Mouse (Mus musculus) midbrain, postnatal 0 days (tissue): ENCODE results near the gene Prss38. TPM values are rescaled to one million over a fixed set of nuclear protein-coding genes. Genes with fewer than 3 reads are reported as not detected.
A peak's percentile ranks its signal among the peaks of the same experiment; 100 is the strongest.

Experiments used
- ATAC-seq: fragments of 200-750 bp; cut with Nextera tagmentation; 2 replicates; pipeline ENCODE4 v1.8.0; 2017; ENCODE audit warnings: moderate number of reproducible peaks, mild to moderate bottlenecking, moderate TSS enrichment, moderate library complexity; ENCODE audit not compliant: low FRiP score
- DNase-seq: peaks from one replicate; pipeline ENCODE4 v3.0.0-alpha.2; 2015; ENCODE audit warnings: low spot score
- H3K27ac ChIP-seq: fragments of 300-500 bp; sonication (generic); 2 replicates; pipeline ENCODE4 v1.5.1; 2014; ENCODE audit warnings: low read depth, mild to moderate bottlenecking, low read length, mixed read lengths
- H3K27me3 ChIP-seq: fragments of 300-500 bp; sonication (generic); 2 replicates; pipeline ENCODE4 v1.6.1; 2014; ENCODE audit warnings: low read length, control low read depth, mixed read lengths; ENCODE audit not compliant: insufficient read depth
- H3K36me3 ChIP-seq: fragments of 300-500 bp; sonication (generic); 2 replicates; pipeline ENCODE4 v1.6.1; 2014; ENCODE audit warnings: low read length, control low read depth, mixed read lengths; ENCODE audit not compliant: insufficient read depth
- H3K4me1 ChIP-seq: fragments of 300-500 bp; sonication (generic); 2 replicates; pipeline ENCODE4 v1.6.1; 2014; ENCODE audit warnings: mild to moderate bottlenecking, control low read depth, antibody characterized with exemption, low read length, mixed read lengths; ENCODE audit not compliant: insufficient read depth
- H3K4me2 ChIP-seq: fragments of 300-500 bp; sonication (generic); 2 replicates; pipeline ENCODE4 v1.6.1; 2014; ENCODE audit warnings: low read depth, mild to moderate bottlenecking, low read length, mixed read lengths; ENCODE audit not compliant: poor library complexity, severe bottlenecking
- H3K4me3 ChIP-seq: fragments of 300-500 bp; sonication (generic); 2 replicates; pipeline ENCODE4 v1.5.1; 2014; ENCODE audit warnings: low read depth, mild to moderate bottlenecking, low read length, moderate library complexity
- H3K9ac ChIP-seq: fragments of 300-500 bp; sonication (generic); replicated peaks from 2 replicates; pipeline ENCODE4 v1.6.1; 2014; ENCODE audit warnings: mild to moderate bottlenecking, low read length, moderate library complexity, mixed read lengths; ENCODE audit not compliant: poor library complexity, severe bottlenecking
- H3K9me3 ChIP-seq: fragments of 300-500 bp; sonication (generic); 2 replicates; pipeline ENCODE4 v1.6.1; 2016; ENCODE audit warnings: low read length, control low read depth
- CTCF ChIP-seq: IDR thresholded peaks from 2 replicates; pipeline ENCODE4 v1.5.1; 2016; ENCODE audit warnings: antibody characterized with exemption, mild to moderate bottlenecking
- WGBS: fragments of 180-500 bp; shearing (Covaris S2); extraction: QIAGEN DNeasy Blood & Tissue Kit; methylation state at CpG from one replicate; pipeline ENCODE4 v1.1.7; 2014; 5-methylcytosine and 5-hydroxymethylcytosine counted together
- polyA plus RNA-seq: library from polyadenylated mRNA; unstranded; fragments of >200 nt; fragmentation: Nextera tagmentation; extraction: Ambion mirVana; gene quantifications from 2 replicates; pipeline ENCODE4 v1.2.1, GENCODE M21; 2015
- total RNA-seq: library from RNA; depleted of rRNA; stranded (reverse); fragments of >200 nt; gene quantifications from 2 replicates; pipeline ENCODE4 v1.2.3, GENCODE M21; 2014; rRNA removed

The Prss38 gene
- total RNA-seq (not detected in 2 replicates), polyA plus RNA-seq (0.22 TPM in 1 of 2 replicates, not detected in the other)

GRCm38 (mm10) chr11:59375475-59375874, at the start of gene Prss38:
Gene Prss38 (minus strand): TSS chr11:59375657.
- no peaks in the 10 kb centered on the region for H3K36me3 ChIP-seq
- no peak within 1 kb of the TSS for H3K9ac ChIP-seq
- H3K27me3 ChIP-seq = no peaks in the 10 kb centered on the region
- no peak within 1 kb of the TSS for H3K4me2 ChIP-seq
- no peaks in the 10 kb centered on the region for H3K4me1 ChIP-seq
- ATAC-seq = no peak
- no peak within 1 kb of the TSS for H3K27ac ChIP-seq
- no peaks in the 10 kb centered on the region for H3K9me3 ChIP-seq
- DNase-seq = no peak
- TF ChIP-seq CTCF = peak; percentile 9; the same call in 1 of the 2 replicates
- WGBS = 82% methylated on average over 16 of the region's 16 CpGs
- H3K4me3 ChIP-seq = no peak within 1 kb of the TSS

DNA sequence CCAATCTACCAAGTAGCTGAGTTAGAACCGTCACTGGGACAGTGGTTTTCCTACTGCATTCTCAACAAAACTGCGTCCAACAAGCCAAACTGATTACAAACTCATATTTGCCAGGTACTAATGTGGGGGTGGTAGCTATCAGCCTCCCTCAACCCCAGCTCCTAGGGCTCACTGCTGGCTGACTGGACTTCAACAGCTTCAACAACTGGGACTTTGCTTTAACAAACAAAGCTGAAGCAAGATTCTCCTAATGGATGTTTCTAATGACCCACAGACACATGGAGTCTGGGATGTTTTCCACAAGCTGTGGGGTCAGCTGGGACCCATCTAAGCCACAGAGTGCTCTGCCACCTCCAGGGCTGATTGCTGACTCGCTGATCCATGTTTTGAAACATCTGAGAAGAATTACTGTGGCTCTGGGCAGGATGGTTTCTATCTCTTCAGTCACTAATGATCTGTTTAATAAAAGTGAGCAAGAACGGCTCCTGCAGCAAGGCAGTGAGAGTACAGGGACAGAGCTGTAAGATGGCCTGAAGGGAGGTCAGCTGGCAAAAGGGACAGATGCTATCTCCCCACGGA, 47.6 kb upstream of the Prss38 start:
- no peak overlapping the region for H3K27ac ChIP-seq
- WGBS = 88% methylated on average over 5 of the region's 5 CpGs
- no peak overlapping the region for H3K4me3 ChIP-seq
- ATAC-seq = no peak
- H3K9ac ChIP-seq = no peak overlapping the region
- H3K9me3 ChIP-seq = no peaks in the 10 kb centered on the region
- H3K4me2 ChIP-seq = no peak overlapping the region
- peaks cover 87% of the 10 kb centered on the region for H3K36me3 ChIP-seq
- no peaks in the 10 kb centered on the region for H3K4me1 ChIP-seq
- H3K27me3 ChIP-seq = no peaks in the 10 kb centered on the region
- no peak for TF ChIP-seq CTCF
- DNase-seq = no peak

DNA sequence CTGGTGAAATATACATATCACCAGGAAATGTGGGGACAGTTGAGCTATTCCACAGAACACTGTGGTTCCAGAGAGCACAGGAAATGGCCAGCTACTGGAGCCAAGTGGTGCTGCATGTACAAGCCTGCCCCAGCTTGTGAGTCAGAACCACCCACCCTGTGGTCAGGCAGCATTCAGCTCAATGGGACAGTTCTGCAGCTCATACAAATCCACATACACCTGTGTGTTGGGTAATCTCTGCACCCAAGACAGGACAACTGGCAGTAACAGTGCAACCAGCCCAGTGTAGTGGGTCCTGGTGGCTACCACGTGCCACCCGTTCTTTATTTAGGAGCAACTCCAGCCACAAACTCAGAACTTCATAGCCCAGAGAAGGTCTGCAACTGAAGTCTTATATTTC, 46.5 kb upstream of the Prss38 start:
- Histone ChIP-seq H3K9ac (no peak overlapping the region), H3K27ac (no peak overlapping the region), H3K4me1 (no peaks in the 10 kb centered on the region), H3K9me3 (no peaks in the 10 kb centered on the region), H3K4me2 (no peak overlapping the region), H3K4me3 (no peak overlapping the region), H3K36me3 (peaks cover 79% of the 10 kb centered on the region), H3K27me3 (no peaks in the 10 kb centered on the region)
- TF ChIP-seq CTCF = no peak
- DNase-seq (no peak), ATAC-seq (no peak)
- 98% methylated on average over 2 of the region's 2 CpGs for WGBS

- Histone ChIP-seq H3K27ac (no peak overlapping the region), H3K9me3 (no peaks in the 10 kb centered on the region), H3K4me1 (no peaks in the 10 kb centered on the region), H3K9ac (no peak overlapping the region), H3K27me3 (no peaks in the 10 kb centered on the region), H3K36me3 (peaks cover 74% of the 10 kb centered on the region), H3K4me2 (no peak overlapping the region), H3K4me3 (no peak overlapping the region)
- DNase-seq (no peak), ATAC-seq (no peak)
- no peak for TF ChIP-seq CTCF
- WGBS = 90% methylated on average over 8 of the region's 8 CpGs
Observed at GRCm38 (mm10) chr11:59421436-59421835, 46.0 kb upstream of the Prss38 start.

DNA sequence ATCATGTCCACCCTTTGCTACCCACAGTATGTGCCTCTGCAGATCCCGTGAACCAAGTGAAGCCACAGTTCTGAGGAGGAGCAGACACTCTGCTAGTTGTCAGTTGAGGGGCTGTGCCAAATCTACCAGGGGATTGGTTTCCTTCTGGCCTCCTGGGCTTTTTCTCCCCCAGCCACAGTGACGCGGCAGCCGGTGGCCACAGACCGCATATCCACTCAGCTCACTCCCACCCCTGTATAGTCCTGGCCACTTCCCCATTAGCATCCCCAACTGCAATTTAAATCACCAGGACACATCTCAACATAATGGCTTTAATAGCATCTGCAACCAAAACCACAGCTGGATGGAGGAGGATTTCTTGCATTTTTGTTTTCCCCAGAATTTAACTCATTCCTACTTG, 43.3 kb upstream of the Prss38 start:
- TF ChIP-seq CTCF = no peak
- no peak overlapping the region for H3K27ac ChIP-seq
- no peak overlapping the region for H3K4me2 ChIP-seq
- no peak overlapping the region for H3K4me3 ChIP-seq
- H3K4me1 ChIP-seq = no peaks in the 10 kb centered on the region
- H3K27me3 ChIP-seq = no peaks in the 10 kb centered on the region
- ATAC-seq (no peak), DNase-seq (no peak)
- no peak overlapping the region for H3K9ac ChIP-seq
- no peaks in the 10 kb centered on the region for H3K9me3 ChIP-seq
- 90% methylated on average over 5 of the region's 5 CpGs for WGBS
- H3K36me3 ChIP-seq = peaks cover 60% of the 10 kb centered on the region

DNA sequence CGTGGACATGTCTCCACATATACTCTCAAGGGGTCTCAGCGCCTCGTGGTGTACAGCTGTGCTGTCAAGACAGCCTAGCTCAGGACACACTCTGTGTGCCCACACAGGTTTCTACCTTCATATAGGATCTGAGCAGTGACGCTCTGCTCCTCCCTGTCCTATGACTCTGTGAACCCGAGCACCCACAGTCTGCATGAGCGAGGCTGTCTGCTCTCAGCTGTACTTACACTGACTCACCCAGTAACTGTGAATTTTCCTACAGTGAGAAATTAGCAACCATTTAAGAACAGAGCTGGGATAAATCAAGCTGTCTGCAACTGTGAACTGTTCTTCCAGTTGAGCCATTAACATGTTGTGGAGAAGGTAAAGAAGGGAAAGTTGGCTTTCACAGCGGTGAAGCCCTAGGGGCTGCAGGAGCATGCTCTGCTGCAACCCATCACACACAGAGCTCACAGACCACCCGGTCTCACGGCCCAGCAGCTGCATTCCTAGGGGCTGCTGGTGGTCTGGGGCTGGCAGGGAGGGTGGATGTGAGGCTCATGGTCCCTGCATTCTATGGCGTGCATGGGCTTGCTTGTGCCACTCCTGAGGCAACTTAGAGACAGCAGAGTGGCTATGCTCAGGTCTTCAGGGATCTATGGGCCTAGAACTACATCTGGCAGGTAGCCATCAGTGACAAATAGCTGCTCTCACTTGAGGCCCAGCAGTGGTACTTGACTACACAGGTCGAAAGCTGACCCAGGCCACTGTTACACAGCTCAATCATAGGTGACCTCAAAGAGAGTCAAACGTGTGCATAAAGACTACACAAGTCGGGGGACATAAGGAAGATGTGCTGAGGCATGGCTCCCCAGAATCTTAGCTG, 37.8 kb upstream of the Prss38 start:
- H3K9ac ChIP-seq = no peak overlapping the region
- H3K27me3 ChIP-seq = no peaks in the 10 kb centered on the region
- no peak for DNase-seq
- H3K4me2 ChIP-seq = no peak overlapping the region
- no peak for ATAC-seq
- H3K9me3 ChIP-seq = no peaks in the 10 kb centered on the region
- no peak overlapping the region for H3K4me3 ChIP-seq
- TF ChIP-seq CTCF = no peak
- no peak overlapping the region for H3K27ac ChIP-seq
- WGBS = 87% methylated on average over 13 of the region's 13 CpGs
- H3K36me3 ChIP-seq = peaks cover 37% of the 10 kb centered on the region
- H3K4me1 ChIP-seq = no peaks in the 10 kb centered on the region
